Mouse (Mus musculus) neural tube, embryonic 11.5 days (tissue): Measurements from ENCODE around the gene Ttll3. TPM values are rescaled to one million over a fixed set of nuclear protein-coding genes. Genes with fewer than 3 reads are reported as not detected.

ENCODE experiments used
- ATAC-seq: fragments of 200-750 bp; cut with Nextera tagmentation; 2 replicates; pipeline ENCODE4 v1.8.0; 2017; ENCODE audit warnings: moderate number of reproducible peaks, mild to moderate bottlenecking, moderate TSS enrichment, moderate library complexity; ENCODE audit not compliant: insufficient read depth, low FRiP score, low TSS enrichment
- DNase-seq: peaks from one replicate; pipeline ENCODE4 v3.0.0-alpha.2; 2015; ENCODE audit warnings: low spot score
- H3K27ac ChIP-seq: fragments of 300-500 bp; sonication (generic); 2 replicates; pipeline ENCODE4 v1.5.1; 2014; ENCODE audit warnings: low read depth, mild to moderate bottlenecking, low read length
- H3K27me3 ChIP-seq: fragments of 300-500 bp; sonication (generic); 2 replicates; pipeline ENCODE4 v1.6.1; 2014; ENCODE audit warnings: mild to moderate bottlenecking, low read length, mixed read lengths; ENCODE audit not compliant: control insufficient read depth, insufficient read depth
- H3K36me3 ChIP-seq: fragments of 300-500 bp; sonication (generic); 2 replicates; pipeline ENCODE4 v1.6.1; 2014; ENCODE audit warnings: mild to moderate bottlenecking, low read length, moderate library complexity, mixed read lengths; ENCODE audit not compliant: control insufficient read depth, insufficient read depth
- H3K4me1 ChIP-seq: fragments of 300-500 bp; sonication (generic); 2 replicates; pipeline ENCODE4 v1.6.1; 2014; ENCODE audit warnings: low read length, mixed read lengths; ENCODE audit not compliant: control insufficient read depth, insufficient read depth
- H3K4me2 ChIP-seq: fragments of 300-500 bp; sonication (generic); 2 replicates; pipeline ENCODE4 v1.6.1; 2014; ENCODE audit warnings: low read depth, mild to moderate bottlenecking, moderate library complexity
- H3K4me3 ChIP-seq: fragments of 300-500 bp; sonication (generic); 2 replicates; pipeline ENCODE4 v1.5.1; 2014; ENCODE audit warnings: low read depth, low read length
- H3K9ac ChIP-seq: fragments of 300-500 bp; sonication (generic); 2 replicates; pipeline ENCODE4 v1.6.1; 2014; ENCODE audit warnings: mild to moderate bottlenecking, low read length
- H3K9me3 ChIP-seq: fragments of 300-500 bp; sonication (generic); 2 replicates; pipeline ENCODE4 v1.6.1; 2016; ENCODE audit warnings: low read length; ENCODE audit not compliant: control insufficient read depth
- WGBS: fragments of 180-500 bp; shearing (Covaris S2); extraction: QIAGEN DNeasy Blood & Tissue Kit; methylation state at CpG from one replicate; pipeline ENCODE4 v1.1.7; 2014; 5-methylcytosine and 5-hydroxymethylcytosine counted together
- polyA plus RNA-seq: library from polyadenylated mRNA; unstranded; fragments of >200 nt; fragmentation: Nextera tagmentation; extraction: Ambion mirVana; gene quantifications from 2 replicates; pipeline ENCODE4 v1.2.1, GENCODE M21; 2014

Gene Ttll3
- polyA plus RNA-seq, 1 experiment from 2014 or later: 3.4 TPM

GRCm38 (mm10) chr6:113402094-113402493 is 13.0 kb downstream of the Ttll3 start:
- Histone ChIP-seq H3K9me3 (no peaks in the 10 kb centered on the region), H3K27ac (no peak overlapping the region), H3K4me3 (no peak overlapping the region), H3K4me1 (no peaks in the 10 kb centered on the region), H3K27me3 (no peaks in the 10 kb centered on the region), H3K4me2 (no peak overlapping the region), H3K9ac (no peak overlapping the region), H3K36me3 (no peaks in the 10 kb centered on the region)
- ATAC-seq (no peak), DNase-seq (no peak)
- WGBS: 93% methylated on average over 13 of the region's 13 CpGs

GRCm38 (mm10) chr6:113404649-113405448 is 15.8 kb downstream of the Ttll3 start:
- Histone ChIP-seq H3K4me1 (no peaks in the 10 kb centered on the region), H3K9me3 (no peaks in the 10 kb centered on the region), H3K27me3 (no peaks in the 10 kb centered on the region), H3K36me3 (no peaks in the 10 kb centered on the region), H3K4me2 (no peak overlapping the region), H3K4me3 (no peak overlapping the region), H3K9ac (no peak overlapping the region), H3K27ac (no peak overlapping the region)
- DNase-seq: no peak
- ATAC-seq: no peak
- 74% methylated on average over 12 of the region's 12 CpGs for whole genome bisulfite sequencing

- Histone ChIP-seq H3K27me3 (no peaks in the 10 kb centered on the region), H3K4me1 (no peaks in the 10 kb centered on the region), H3K36me3 (no peaks in the 10 kb centered on the region), H3K27ac (no peak overlapping the region), H3K9ac (no peak overlapping the region), H3K9me3 (no peaks in the 10 kb centered on the region), H3K4me2 (no peak overlapping the region), H3K4me3 (no peak overlapping the region)
- ATAC-seq: no peak
- 91% methylated on average over 6 of the region's 6 CpGs for WGBS
- DNase-seq: no peak
These were observed 16.4 kb downstream of the Ttll3 start for GRCm38 (mm10) chr6:113405483-113405882.

GRCm38 (mm10) chr6:113406683-113407082 is 17.6 kb downstream of the Ttll3 start:
- WGBS: 84% methylated on average over 9 of the region's 9 CpGs

GRCm38 (mm10) chr6:113410001-113410400 is 20.9 kb downstream of the Ttll3 start:
- no peak for ATAC-seq
- WGBS: 58% methylated on average over 1 of the region's 1 CpGs
- DNase-seq: no peak
- no peaks in the 10 kb centered on the region for H3K4me1 ChIP-seq
- no peak overlapping the region for H3K4me2 ChIP-seq
- no peaks in the 10 kb centered on the region for H3K9me3 ChIP-seq
- no peak overlapping the region for H3K4me3 ChIP-seq
- H3K9ac ChIP-seq: no peak overlapping the region
- H3K27me3 ChIP-seq: no peaks in the 10 kb centered on the region
- no peaks in the 10 kb centered on the region for H3K36me3 ChIP-seq
- no peak overlapping the region for H3K27ac ChIP-seq

More at GRCm38 (mm10) chr6:113406683-113407082, 17.6 kb downstream of the Ttll3 start:
- Histone ChIP-seq H3K4me2 (no peak overlapping the region), H3K27ac (no peak overlapping the region), H3K4me1 (no peaks in the 10 kb centered on the region), H3K27me3 (no peaks in the 10 kb centered on the region), H3K9me3 (no peaks in the 10 kb centered on the region), H3K4me3 (no peak overlapping the region), H3K9ac (no peak overlapping the region), H3K36me3 (no peaks in the 10 kb centered on the region)
- DNase-seq (peak; percentile 26), ATAC-seq (no peak)

GRCm38 (mm10) chr6:113416416-113416815 is 27.4 kb downstream of the Ttll3 start:
- no peaks in the 10 kb centered on the region for H3K9me3 ChIP-seq
- 90% methylated on average over 5 of the region's 5 CpGs for WGBS
- no peak for DNase-seq
- H3K4me3 ChIP-seq: no peak overlapping the region
- no peaks in the 10 kb centered on the region for H3K27me3 ChIP-seq
- no peaks in the 10 kb centered on the region for H3K36me3 ChIP-seq
- H3K4me1 ChIP-seq: peaks cover 6% of the 10 kb centered on the region; the same call in 1 of the 2 replicates
- no peak overlapping the region for H3K4me2 ChIP-seq
- no peak overlapping the region for H3K27ac ChIP-seq
- H3K9ac ChIP-seq: no peak overlapping the region
- ATAC-seq: no peak

- ATAC-seq (peak; percentile 52), DNase-seq (no peak)
- Histone ChIP-seq H3K4me3 (peak overlapping the region; percentile 67), H3K27me3 (no peaks in the 10 kb centered on the region), H3K4me1 (peaks cover 6% of the 10 kb centered on the region; the same call in 1 of the 2 replicates), H3K4me2 (peak overlapping the region; percentile 94), H3K9ac (peak overlapping the region; percentile 81), H3K27ac (no peak overlapping the region), H3K36me3 (no peaks in the 10 kb centered on the region), H3K9me3 (no peaks in the 10 kb centered on the region)
- 15% methylated on average over 16 of the region's 16 CpGs for WGBS
These were observed 29.6 kb downstream of the Ttll3 start for GRCm38 (mm10) chr6:113418441-113419198.

GRCm38 (mm10) chr6:113419199-113419587 is 30.1 kb downstream of the Ttll3 start, which contains the start of gene Rpusd3:
Gene Rpusd3, minus strand, starts transcription at chr6:113419340.
- peak; percentile 97 for ATAC-seq
- Histone ChIP-seq H3K4me3 (peak within 1 kb of the TSS; percentile 67), H3K27me3 (no peaks in the 10 kb centered on the region), H3K9ac (peak within 1 kb of the TSS; percentile 81), H3K36me3 (no peaks in the 10 kb centered on the region), H3K4me2 (peak within 1 kb of the TSS; percentile 94), H3K27ac (no peak within 1 kb of the TSS), H3K4me1 (peaks cover 6% of the 10 kb centered on the region; the same call in 1 of the 2 replicates), H3K9me3 (no peaks in the 10 kb centered on the region)
- DNase-seq: peak; percentile 97
- WGBS: under 1% methylated on average over 25 of the region's 25 CpGs
